Mouse (Mus musculus) E14TG2a.4 (cell line): ENCODE measurements around the gene Tspan5.

ENCODE experiments used
- CTCF ChIP-seq: conservative IDR thresholded peaks from 2 replicates; pipeline ENCODE4 v1.5.1; 2014; ENCODE audit warnings: low read length
- NANOG ChIP-seq: IDR thresholded peaks from 2 replicates; pipeline ENCODE4 v1.6.1; 2014; ENCODE audit warnings: borderline replicate concordance, low read length, mixed read lengths
- POU5F1 ChIP-seq: IDR thresholded peaks from 2 replicates; pipeline ENCODE4 v1.6.1; 2014; ENCODE audit warnings: low read length, borderline replicate concordance

GRCm38 (mm10) chr3:138787758-138788488 is 45.9 kb downstream of the Tspan5 start:
- TF ChIP-seq CTCF: no peak
- TF ChIP-seq POU5F1: no peak
- no peak for TF ChIP-seq NANOG
